Mouse (Mus musculus) ES-Bruce4 (cell line): Measurements from ENCODE around the gene Rnf157.

ENCODE experiments used
- CTCF ChIP-seq: IDR thresholded peaks from one replicate; pipeline ENCODE4 v1.8.1; 2011; ENCODE audit warnings: low read depth, low read length
- EP300 ChIP-seq: IDR thresholded peaks from 2 replicates; pipeline ENCODE4 v1.6.1; 2011; ENCODE audit warnings: low read depth, low read length; ENCODE audit not compliant: insufficient read depth
- POLR2A ChIP-seq: IDR thresholded peaks from one replicate; pipeline ENCODE4 v1.8.1; 2011; ENCODE audit warnings: low read length; ENCODE audit not compliant: insufficient read depth

GRCm38 (mm10) chr11:116429862-116430613 lies 17.2 kb upstream of the Rnf157 start:
- TF ChIP-seq EP300: no peak
- TF ChIP-seq CTCF: no peak
- TF ChIP-seq POLR2A: no peak
